Mouse (Mus musculus): ENCODE data around the gene A4gnt. TPM values are rescaled to one million over a fixed set of nuclear protein-coding genes. Genes with fewer than 3 reads are reported as not detected.

Gene A4gnt
- polyA plus RNA-seq, 1 experiment from 2014 or later, result not detected

DNA sequence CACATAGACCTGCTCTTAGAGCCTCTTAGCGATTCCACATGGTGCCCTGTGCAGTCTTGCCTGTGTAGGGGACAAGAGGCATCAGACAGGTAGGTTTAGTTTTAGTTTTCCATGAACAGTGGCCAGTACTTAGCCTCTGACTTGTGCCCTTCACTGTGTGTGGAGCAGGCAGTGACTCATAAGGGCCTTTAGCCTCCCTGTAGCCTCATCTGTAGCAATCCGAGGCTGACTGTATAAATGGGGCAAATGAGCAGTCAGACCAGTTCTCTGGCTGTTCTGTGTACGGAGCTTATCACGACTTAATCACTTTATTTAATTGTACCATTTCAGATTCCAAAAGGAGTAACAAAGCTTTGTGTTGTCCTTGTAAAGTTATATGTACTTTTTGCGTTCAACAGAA is 27.7 kb downstream of the A4gnt start:
- no peaks in the 10 kb centered on the region for H3K27me3 ChIP-seq (replicated peaks; ENCODE audit: insufficient read depth, low read length)
- DNase-seq (ENCODE audit: low spot score) (no peak), ATAC-seq (peak; percentile 25; the same call in 1 of the 2 replicates)
- H3K36me3 ChIP-seq (ENCODE audit: insufficient read depth, low read length), result peaks cover 8% of the 10 kb centered on the region
- TF ChIP-seq EP300 (IDR thresholded peaks at IDR 0.05), result no peak
- no peak for TF ChIP-seq CTCF (IDR thresholded peaks at IDR 0.05)
- H3K27ac ChIP-seq (ENCODE audit: low read length), result no peak overlapping the region
- H3K9ac ChIP-seq (replicated peaks; ENCODE audit: low read depth), result no peak overlapping the region
- H3K4me1 ChIP-seq (ENCODE audit: insufficient read depth, low read depth, low read length), result no peaks in the 10 kb centered on the region
- no peak overlapping the region for H3K4me3 ChIP-seq (ENCODE audit: low read depth, low read length)
- no peak overlapping the region for H3K4me2 ChIP-seq (replicated peaks; ENCODE audit: low read depth, low read length)
- 73% methylated on average over 5 of the region's 5 CpGs for WGBS
- H3K9me3 ChIP-seq (ENCODE audit: low read length), result no peaks in the 10 kb centered on the region

DNA sequence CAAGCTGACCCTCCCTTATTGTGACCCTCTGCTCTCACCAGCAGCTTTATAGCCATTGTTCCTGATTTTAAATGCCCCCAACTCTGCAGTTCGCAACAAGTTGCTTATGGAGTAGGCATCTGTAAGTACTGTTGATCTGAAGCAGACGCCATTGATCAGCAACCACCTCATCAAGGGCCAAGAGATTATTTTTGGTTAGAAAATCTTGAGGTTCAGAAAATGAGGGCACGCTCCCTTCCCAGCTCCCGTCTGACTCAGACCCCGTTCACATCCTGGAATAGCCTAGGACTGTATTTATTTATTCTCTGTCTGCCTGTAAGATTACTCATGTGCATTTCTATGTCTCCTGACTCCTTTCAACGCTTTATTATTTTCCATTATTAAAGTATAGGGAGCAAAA is 33.1 kb downstream of the A4gnt start:
- 54% methylated on average over 6 of the region's 6 CpGs for WGBS
- H3K4me3 ChIP-seq (ENCODE audit: low read depth, low read length), result no peak overlapping the region
- DNase-seq (ENCODE audit: low spot score) (peak; percentile 67), ATAC-seq (peak; percentile 65)
- peaks cover 6% of the 10 kb centered on the region; the same call in 1 of the 2 replicates for H3K36me3 ChIP-seq (ENCODE audit: insufficient read depth, low read length)
- TF ChIP-seq EP300 (IDR thresholded peaks at IDR 0.05) (no peak), CTCF (IDR thresholded peaks at IDR 0.05) (no peak)
- no peaks in the 10 kb centered on the region for H3K4me1 ChIP-seq (ENCODE audit: insufficient read depth, low read depth, low read length)
- no peak overlapping the region for H3K4me2 ChIP-seq (replicated peaks; ENCODE audit: low read depth, low read length)
- no peak overlapping the region for H3K9ac ChIP-seq (replicated peaks; ENCODE audit: low read depth)
- no peaks in the 10 kb centered on the region for H3K9me3 ChIP-seq (ENCODE audit: low read length)
- H3K27me3 ChIP-seq (replicated peaks; ENCODE audit: insufficient read depth, low read length), result no peaks in the 10 kb centered on the region
- H3K27ac ChIP-seq (ENCODE audit: low read length), result no peak overlapping the region

DNA sequence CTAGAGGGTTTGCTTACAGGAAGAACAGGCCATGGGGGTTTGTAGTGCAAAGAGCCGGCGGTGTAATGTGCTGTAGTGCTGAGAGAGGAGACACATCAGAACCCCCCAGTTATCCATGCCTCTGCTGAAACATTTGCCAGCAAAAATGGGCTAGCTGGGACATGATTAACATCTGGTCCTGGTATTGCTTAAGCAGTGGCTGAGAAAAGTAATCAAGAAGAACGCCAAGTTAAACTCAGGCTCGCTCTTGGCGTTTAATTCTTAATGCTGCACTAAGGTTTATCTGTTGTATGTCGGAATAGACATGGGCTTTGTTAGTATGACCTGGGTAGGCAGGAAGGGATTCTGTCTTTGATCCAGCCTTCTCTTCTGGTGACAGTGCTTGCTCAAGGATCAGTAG is 33.8 kb downstream of the A4gnt start:
- Histone ChIP-seq H3K4me2 (replicated peaks; ENCODE audit: low read depth, low read length) (no peak overlapping the region), H3K9me3 (ENCODE audit: low read length) (no peaks in the 10 kb centered on the region), H3K27me3 (replicated peaks; ENCODE audit: insufficient read depth, low read length) (no peaks in the 10 kb centered on the region), H3K9ac (replicated peaks; ENCODE audit: low read depth) (no peak overlapping the region), H3K4me3 (ENCODE audit: low read depth, low read length) (no peak overlapping the region), H3K4me1 (ENCODE audit: insufficient read depth, low read depth, low read length) (no peaks in the 10 kb centered on the region), H3K36me3 (ENCODE audit: insufficient read depth, low read length) (peaks cover 11% of the 10 kb centered on the region; the same call in 1 of the 2 replicates), H3K27ac (ENCODE audit: low read length) (no peak overlapping the region)
- peak; percentile 57 for DNase-seq (ENCODE audit: low spot score)
- ATAC-seq, result peak; percentile 58
- WGBS, result 72% methylated on average over 6 of the region's 6 CpGs
- TF ChIP-seq EP300 (IDR thresholded peaks at IDR 0.05), result no peak
- no peak for TF ChIP-seq CTCF (IDR thresholded peaks at IDR 0.05)

DNA sequence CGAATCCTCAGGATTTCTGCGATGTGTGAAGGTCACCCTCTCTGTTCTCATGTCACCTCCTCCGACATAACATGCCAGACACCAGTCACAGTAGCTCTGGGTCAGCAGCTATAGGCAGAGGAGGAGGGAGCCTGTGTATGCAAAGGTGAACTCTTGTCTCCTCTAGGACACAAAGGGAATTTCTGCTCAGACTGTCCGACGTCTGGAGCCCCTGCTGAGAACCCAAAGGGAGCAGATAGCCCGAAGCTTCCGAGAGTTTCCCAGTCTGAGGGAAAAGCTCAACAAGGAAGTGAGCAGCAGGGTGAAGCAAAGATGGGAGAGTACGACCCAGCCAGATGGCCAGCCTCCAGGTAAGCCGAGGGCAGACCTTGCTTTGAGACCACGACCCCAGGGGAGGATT is 48.5 kb downstream of the A4gnt start:
- DNase-seq (ENCODE audit: low spot score), result no peak
- Histone ChIP-seq H3K27me3 (replicated peaks; ENCODE audit: insufficient read depth, low read length) (no peaks in the 10 kb centered on the region), H3K9ac (replicated peaks; ENCODE audit: low read depth) (no peak overlapping the region), H3K27ac (ENCODE audit: low read length) (no peak overlapping the region), H3K36me3 (ENCODE audit: insufficient read depth, low read length) (no peaks in the 10 kb centered on the region), H3K9me3 (ENCODE audit: low read length) (no peaks in the 10 kb centered on the region), H3K4me3 (ENCODE audit: low read depth, low read length) (no peak overlapping the region), H3K4me1 (ENCODE audit: insufficient read depth, low read depth, low read length) (no peaks in the 10 kb centered on the region), H3K4me2 (replicated peaks; ENCODE audit: low read depth, low read length) (no peak overlapping the region)
- TF ChIP-seq CTCF (IDR thresholded peaks at IDR 0.05), result no peak
- TF ChIP-seq EP300 (IDR thresholded peaks at IDR 0.05), result no peak
- ATAC-seq, result no peak
- WGBS, result 78% methylated on average over 10 of the region's 10 CpGs

DNA sequence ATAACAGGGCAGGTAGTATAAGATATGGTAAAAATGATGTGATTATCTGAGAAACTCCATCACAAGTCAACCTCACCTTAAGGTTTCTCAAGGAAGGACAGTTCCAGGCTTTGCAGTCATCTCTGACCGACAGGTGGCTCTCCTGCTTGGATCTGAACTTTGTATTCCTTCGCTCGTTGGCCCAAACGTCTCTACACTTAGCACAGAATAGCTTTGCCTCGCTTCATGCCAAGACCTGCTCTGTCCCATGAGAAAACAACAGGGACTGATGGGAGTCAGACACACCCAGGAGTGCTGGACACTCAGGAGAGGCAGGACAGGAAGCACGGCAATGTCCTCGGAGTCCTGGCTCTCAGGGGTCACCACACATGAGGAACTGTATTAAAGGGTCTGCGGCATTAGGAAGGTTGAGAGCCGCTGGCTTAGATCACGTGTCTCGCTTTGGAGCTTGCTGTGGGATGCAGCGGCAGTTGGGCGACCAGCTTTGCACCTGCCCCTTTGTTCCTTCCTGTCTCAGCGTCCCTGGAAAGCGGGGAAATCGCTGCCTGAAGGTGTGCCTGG is 49.4 kb downstream of the A4gnt start:
- DNase-seq (ENCODE audit: low spot score) (no peak), ATAC-seq (no peak)
- Histone ChIP-seq H3K9ac (replicated peaks; ENCODE audit: low read depth) (no peak overlapping the region), H3K36me3 (ENCODE audit: insufficient read depth, low read length) (no peaks in the 10 kb centered on the region), H3K4me1 (ENCODE audit: insufficient read depth, low read depth, low read length) (no peaks in the 10 kb centered on the region), H3K4me3 (ENCODE audit: low read depth, low read length) (no peak overlapping the region), H3K27ac (ENCODE audit: low read length) (no peak overlapping the region), H3K9me3 (ENCODE audit: low read length) (no peaks in the 10 kb centered on the region), H3K27me3 (replicated peaks; ENCODE audit: insufficient read depth, low read length) (no peaks in the 10 kb centered on the region), H3K4me2 (replicated peaks; ENCODE audit: low read depth, low read length) (no peak overlapping the region; the same call in 1 of the 2 replicates)
- WGBS, result 69% methylated on average over 16 of the region's 16 CpGs
- TF ChIP-seq CTCF (IDR thresholded peaks at IDR 0.05), result 0 out of 2 replicates have a peak, but pooled peaks have one; percentile 2
- TF ChIP-seq EP300 (IDR thresholded peaks at IDR 0.05), result no peak

DNA sequence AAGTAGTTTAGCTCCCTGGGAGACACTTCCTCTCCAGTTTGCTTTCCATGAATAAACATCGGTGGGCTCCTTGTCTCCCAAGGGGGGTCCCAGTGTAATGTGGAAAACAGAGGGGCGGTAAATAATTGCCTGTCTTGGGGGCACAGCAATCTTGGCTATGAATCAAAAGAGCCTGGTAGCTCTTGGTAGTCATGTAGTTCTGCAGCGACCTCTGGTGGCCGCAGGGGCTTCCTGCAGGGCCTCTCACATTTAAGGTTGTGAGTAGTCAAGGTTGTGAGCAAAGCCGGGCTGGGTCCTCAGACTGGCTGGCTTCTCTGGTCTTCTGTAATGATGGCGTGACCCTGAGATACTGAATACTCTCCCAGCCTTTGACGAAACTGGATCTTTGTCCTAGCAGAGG is 50.1 kb downstream of the A4gnt start:
- Histone ChIP-seq H3K36me3 (ENCODE audit: insufficient read depth, low read length) (no peaks in the 10 kb centered on the region), H3K27ac (ENCODE audit: low read length) (no peak overlapping the region), H3K27me3 (replicated peaks; ENCODE audit: insufficient read depth, low read length) (no peaks in the 10 kb centered on the region), H3K9ac (replicated peaks; ENCODE audit: low read depth) (no peak overlapping the region), H3K4me2 (replicated peaks; ENCODE audit: low read depth, low read length) (peak overlapping the region; percentile 35), H3K4me3 (ENCODE audit: low read depth, low read length) (no peak overlapping the region), H3K9me3 (ENCODE audit: low read length) (no peaks in the 10 kb centered on the region), H3K4me1 (ENCODE audit: insufficient read depth, low read depth, low read length) (no peaks in the 10 kb centered on the region)
- WGBS, result 31% methylated on average over 7 of the region's 7 CpGs
- ATAC-seq (peak; percentile 28; the same call in 1 of the 2 replicates), DNase-seq (ENCODE audit: low spot score) (peak; percentile 80)
- TF ChIP-seq CTCF (IDR thresholded peaks at IDR 0.05) (peak; percentile 87), EP300 (IDR thresholded peaks at IDR 0.05) (no peak)
